Mouse (Mus musculus): ENCODE results near the gene Lamtor2.

The Lamtor2 gene

DNA sequence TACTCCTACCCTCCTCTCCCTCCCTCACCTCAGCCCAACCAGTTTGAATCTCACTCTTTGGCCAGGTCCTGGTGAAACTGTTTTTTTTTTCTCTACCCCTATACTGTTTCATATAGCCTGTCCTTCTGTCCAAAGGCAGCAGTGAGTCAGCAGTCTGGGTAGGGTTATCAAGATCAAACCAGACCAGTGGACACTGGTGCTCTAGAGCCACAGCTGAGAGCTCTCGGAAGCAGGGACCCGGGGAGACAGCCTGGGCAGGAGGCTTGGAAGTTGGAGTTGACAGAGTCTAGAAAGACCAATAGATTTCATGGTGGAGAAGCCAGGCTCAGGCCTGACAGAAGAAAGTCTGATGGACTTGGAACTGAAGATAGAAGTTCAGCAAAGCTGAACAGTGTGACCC, 15.7 kb upstream of the Lamtor2 start:
- in situ Hi-C loops (cut with MboI, MseI), result no loop called here

DNA sequence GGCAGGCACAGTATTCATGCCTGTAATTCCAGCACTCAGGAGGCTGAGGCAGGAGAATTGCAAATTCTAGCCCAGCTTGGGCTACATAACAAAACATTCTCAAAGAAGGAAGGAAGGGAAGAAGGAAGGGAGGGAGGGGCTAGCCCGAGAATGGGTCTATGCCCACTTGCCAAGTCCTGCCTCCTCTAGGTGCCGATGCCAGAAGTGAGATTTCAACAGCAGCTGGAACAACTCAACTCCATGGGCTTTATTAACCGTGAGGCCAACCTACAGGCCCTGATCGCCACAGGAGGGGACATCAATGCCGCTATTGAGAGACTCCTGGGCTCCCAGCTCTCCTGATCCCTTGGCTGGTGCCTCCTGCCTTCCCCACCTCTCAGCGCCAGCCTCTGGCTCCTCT, 15.0 kb upstream of the Lamtor2 start:
- in situ Hi-C loops (cut with MboI, MseI), result no loop called here

GRCm38 (mm10) chr3:88566536-88567061, 13.7 kb upstream of the Lamtor2 start:
- in situ Hi-C loops (cut with MboI, MseI), result no loop called here

DNA sequence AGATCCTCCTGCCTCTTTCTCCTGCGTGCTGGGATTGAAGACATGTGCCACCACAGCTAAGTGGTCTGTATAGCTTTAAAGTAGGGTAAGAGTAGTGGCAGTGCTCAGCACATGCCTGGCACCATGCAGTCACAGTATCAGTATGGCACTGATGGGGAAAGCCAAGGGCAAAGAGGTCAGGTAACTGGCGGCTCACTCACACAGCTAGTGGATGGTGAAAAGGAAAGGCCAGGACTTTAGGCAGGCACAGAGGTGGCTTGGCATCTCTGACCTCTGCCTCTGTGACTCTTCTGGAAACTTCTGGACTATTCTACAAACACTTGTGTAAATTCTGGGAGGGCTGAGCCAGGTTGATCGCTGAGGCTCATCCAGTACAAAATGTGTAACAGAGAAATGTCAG, 13.2 kb upstream of the Lamtor2 start:
- in situ Hi-C loops (cut with MboI, MseI), result no loop called here

DNA sequence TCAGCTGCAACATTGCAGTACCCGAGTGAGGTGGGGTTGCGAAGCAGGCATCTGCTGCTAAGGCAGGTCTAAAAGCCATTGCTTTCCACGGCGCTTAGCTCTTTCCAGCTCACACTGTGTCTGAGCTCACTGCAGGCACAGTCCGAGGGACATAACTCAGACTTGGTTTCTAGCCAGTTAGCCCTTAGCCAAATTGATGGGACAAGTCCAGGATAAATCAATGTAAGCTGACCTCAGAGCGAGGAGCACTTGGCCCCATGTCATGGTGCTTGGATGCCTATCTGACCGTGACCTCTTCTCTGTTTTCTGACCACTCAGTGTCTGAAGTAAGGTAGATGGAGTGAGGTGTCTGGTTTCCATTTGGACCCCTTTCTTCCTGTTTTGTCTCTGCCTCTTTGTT, 11.1 kb upstream of the Lamtor2 start:
- in situ Hi-C loops (cut with MboI, MseI), result no loop called here

DNA sequence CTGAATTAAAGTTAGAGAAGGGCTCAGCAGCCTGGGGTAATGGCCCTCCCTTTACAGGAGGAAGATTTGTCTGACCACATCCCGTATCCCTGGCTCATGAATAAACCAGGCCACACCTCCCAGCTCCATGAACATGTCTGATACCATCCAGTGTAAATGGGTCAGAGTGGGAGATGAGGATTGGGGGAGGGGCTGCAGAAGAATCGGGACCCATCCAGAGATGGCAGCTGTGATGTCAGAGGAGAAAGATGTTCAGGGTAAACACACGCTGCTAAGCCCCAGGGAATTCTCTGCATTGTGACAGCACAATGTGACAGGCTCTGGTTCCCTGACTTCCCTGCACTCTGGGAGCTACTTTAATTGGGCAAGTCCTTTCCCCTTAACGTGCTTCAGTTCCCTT, 10.6 kb upstream of the Lamtor2 start:
- in situ Hi-C loops (cut with MboI, MseI), result no loop called here

DNA sequence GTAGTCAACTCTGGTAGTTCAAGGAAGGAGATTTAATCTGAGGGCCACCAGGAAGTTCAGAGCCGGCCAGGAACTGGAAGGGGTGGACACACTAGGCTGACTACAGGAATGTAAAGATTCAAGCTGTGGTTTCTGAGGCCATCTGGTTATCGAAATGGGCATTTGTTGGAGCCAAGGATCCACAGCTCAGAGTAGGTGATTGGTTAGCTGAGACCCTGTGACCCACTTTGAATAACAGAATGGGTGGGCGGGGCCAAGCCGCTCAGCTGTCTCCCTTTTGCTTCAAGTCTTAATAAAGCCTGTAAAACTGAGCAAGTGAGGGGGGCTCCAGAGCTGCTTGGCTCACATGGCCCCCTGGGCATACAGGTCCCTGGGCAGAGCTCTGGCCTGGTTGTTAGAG, 9.1 kb upstream of the Lamtor2 start:
- in situ Hi-C loops (cut with MboI, MseI), result no loop called here

DNA sequence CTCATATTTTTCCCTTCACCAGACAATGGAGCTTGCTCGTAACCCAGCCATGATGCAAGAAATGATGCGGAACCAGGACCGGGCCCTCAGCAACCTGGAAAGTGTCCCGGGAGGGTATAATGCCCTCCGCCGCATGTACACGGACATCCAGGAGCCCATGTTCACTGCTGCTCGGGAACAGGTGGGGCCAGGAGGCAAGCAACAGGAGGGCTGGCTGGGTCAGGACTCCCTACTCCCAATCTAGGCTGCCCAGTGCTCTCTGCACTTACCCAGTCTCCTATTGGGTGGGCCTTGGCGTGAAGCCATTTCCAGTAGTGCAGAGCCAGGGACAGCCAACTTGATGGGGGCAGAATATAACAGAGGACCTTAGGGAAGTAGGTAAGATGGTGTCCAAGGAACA, 6.7 kb upstream of the Lamtor2 start:
- in situ Hi-C loops (cut with MboI, MseI), result no loop called here

GRCm38 (mm10) chr3:88556616-88557015, 3.7 kb upstream of the Lamtor2 start:
- in situ Hi-C loops (cut with MboI, MseI), result no loop called here

DNA sequence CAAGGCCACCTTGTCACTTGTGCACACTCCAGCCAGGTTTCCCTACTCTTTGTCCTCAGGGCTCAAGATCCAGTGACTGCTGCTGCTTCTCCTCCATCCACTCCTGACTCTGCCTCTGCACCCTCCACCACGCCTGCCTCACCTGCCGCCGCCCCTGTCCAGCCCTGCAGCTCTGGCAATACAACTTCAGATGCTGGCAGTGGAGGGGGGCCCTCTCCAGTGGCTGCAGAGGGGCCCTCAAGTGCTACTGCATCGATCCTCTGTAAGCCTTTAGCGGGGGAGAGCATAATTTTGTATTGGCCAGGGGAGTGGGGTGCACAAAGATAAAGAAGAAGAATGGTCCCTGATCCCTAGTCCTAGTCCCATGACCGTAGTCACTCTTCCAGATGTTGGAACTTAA, 2.9 kb upstream of the Lamtor2 start:
- in situ Hi-C loops (cut with MboI, MseI), result no loop called here

DNA sequence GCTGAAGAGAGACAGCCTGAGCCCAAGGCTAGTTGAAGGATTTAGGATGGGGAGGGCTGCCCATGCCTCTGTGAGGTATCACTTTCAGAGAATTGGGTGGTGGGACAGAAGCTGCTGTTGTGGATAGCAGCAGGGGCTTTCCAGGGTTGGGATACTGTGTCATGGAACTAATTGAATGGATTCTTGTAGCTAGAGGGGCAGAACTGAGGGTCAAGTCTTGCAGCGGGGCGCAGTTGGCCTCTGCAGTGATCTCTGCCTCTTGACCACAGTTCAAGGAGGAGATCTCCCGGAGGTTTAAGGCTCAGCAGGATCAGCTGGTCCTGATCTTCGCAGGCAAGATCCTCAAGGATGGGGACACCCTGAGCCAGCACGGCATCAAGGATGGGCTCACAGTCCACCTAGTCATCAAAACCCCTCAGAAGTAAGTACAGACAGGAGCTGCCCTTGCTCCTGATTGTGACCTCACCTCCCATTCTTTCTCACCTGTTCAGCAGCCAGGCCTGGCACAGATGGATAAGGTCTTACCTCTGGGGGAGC, 2.3 kb upstream of the Lamtor2 start:
- in situ Hi-C loops (cut with MboI, MseI), result no loop called here

DNA sequence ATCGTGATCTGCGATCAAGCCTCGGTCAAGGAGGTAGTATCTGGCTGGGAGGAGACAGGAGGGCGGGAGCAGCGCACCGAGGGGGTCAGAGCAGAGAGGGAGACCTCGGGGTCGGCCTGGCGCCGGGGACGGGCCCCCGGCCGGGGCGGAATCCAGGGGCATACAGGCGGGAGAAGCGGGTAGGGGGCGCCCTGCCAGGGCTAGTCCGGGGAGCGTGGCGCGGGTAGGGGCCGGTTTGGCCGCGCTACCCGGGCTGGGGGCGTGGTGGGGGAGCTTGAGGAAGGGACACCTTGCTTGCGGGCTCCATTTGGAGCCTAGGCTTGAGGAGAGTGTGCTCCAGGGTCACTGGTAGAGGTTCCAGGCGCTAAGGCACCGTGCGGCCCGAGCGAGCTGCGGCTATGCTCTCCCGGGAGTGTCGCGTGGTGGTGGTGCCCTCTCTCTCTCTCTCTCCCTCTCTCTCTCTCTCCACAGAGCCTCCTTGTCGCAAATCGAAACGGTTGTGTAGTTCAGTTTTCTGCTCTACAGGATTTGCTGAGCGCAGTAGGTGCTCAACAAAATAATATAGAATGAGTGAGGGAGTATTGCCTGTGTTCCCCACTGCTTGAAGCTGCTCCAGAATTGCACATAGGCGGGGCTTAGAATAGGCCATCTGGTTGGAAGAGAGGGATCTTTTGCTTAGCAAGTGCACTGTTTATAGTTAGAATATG, 1.2 kb upstream of the Lamtor2 start:
- in situ Hi-C loops (cut with MboI, MseI), result no loop called here

DNA sequence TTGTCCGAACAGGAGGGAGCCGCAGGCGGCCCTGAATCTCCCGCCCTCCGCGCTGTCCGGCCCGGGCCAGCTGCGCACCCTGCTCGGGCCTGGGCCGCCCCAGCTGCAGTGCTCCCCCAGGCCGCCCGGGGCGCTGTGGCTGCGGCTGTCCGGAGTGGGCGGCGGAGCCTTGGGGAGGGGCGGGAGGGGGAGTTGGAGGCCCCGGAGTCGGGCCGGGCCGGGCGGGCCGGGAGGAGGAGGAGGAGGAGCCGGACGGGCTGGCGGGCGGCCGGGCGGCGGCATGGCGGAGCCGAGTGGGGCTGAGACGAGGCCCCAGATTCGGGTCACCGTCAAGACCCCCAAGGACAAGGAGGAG, 628 bp upstream of the Lamtor2 start, which contains the start of gene Ubqln4:
TSS of gene Ubqln4 (plus strand) at position 234 of the 355 bp plus-strand sequence.
- in situ Hi-C loops (cut with MboI, MseI), result no loop called here

- in situ Hi-C loops (cut with MboI, MseI), result no loop called here
Observed at GRCm38 (mm10) chr3:88552082-88552645, 710 bp downstream of the Lamtor2 start.

DNA sequence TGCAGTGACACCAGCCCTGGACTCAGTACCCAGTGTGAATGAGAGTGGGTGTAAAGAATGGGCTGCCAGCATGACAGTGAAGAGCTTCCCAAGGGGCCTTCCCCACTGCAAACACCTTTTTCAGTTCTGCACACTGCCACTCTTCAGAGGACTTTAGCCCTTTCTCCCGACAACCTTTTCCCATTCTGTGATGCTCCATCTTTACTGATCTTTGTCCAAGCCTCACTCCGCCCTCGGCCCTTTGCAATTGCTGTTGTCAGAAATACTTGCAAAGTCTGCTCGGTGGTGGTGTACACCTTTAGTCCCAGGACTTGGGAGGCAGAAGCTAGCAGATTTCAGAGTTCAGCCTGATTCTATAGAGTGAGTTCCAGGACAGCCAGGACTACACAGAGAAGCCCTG, 1.3 kb downstream of the Lamtor2 start:
- in situ Hi-C loops (cut with MboI, MseI), result no loop called here

- in situ Hi-C loops (cut with MboI, MseI), result no loop called here
Observed at GRCm38 (mm10) chr3:88548180-88548917, 4.5 kb downstream of the Lamtor2 start, which contains the start of gene Rab25. Gene Rab25 (minus strand): TSS chr3:88548300.

- in situ Hi-C loops (cut with MboI, MseI), result no loop called here
Observed at GRCm38 (mm10) chr3:88546674-88547418, 6.0 kb downstream of the Lamtor2 start.

DNA sequence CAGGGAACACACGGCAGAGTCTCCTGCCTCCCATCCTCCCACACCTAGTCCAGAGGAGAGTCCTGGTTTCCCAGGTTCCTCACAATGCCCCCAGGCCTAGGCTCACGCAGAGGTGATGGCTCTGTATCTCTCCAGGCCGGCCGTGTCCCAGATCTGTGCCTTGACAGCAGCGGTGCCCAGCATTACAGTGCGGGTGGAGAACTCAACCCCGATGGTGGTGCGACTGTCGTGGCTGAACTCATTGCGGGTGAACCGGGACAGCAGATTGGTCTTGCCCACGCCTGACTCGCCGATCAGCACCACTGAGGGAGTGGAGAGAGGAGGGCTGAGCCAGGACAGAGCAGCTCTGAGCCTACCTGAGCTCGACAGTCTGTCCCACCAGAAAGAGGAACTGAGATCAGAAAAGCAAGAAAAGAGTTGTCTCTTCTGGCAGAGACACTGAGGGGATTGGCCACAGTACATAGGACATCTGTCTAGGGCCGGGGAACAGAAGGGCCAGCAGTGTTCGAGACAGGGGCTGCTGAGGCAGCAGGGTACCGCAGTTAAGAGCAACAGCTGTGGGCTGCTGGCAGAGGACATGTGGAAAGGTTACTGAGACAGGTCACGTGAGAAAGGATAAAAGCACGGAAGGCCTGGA, 7.8 kb downstream of the Lamtor2 start:
- in situ Hi-C loops (cut with MboI, MseI), result no loop called here

- in situ Hi-C loops (cut with MboI, MseI), result no loop called here
Observed at GRCm38 (mm10) chr3:88544514-88544913, 8.4 kb downstream of the Lamtor2 start.

DNA sequence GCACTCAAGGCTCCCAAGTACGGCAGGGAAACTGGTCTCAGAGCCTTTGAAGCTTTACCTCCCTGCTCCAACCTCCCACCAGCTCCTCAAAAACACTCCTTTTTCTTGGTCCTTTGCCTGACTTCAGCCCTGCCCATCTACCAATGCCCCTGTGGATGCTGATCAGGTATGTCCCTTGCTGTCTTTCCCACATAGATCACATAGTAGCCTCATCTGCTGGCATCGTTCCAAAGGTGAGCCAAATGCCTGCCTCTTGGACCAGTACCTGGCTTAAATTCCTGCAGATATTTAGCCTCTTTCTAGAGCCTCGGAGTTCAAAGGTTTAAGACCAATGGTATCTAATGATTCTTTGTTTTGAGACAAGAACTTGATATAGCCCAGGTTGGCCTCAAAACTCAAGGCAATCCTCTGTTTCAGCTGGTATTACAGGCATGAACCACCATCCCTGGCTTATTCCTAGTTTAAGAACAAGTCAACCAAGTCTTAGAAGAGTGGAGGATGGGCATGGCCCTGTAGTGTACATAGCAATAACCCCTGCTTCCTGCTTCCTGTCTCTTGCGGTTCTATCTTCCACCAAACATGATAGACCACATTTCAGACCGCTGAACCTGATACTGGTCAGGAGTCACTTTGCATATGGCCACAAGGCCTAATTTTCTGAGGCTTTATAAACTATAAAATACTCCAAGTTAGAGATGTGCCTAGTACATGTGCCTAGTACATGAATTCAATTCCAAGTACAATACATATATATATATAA, 9.0 kb downstream of the Lamtor2 start:
- in situ Hi-C loops (cut with MboI, MseI), result no loop called here

DNA sequence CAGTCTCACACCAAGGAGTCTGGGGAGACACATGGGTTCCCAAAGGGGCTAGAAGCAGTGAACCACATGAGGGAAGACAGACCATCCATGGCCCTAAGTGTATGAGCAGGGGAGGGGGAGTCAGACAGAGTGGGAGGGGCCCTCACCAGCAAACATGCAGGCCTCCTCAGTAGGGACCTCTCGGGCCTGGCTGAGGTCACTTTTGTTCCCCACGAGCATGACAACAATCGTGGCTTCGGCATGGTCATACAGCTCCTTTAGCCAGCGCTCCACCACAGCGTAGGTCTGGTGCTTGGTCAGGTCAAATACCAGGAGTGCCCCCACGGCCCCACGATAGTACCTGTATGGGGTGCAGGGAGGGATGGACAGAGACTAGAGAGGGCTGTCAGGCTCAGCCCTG, 9.7 kb downstream of the Lamtor2 start:
- in situ Hi-C loops (cut with MboI, MseI), result no loop called here
